Mouse (Mus musculus) midbrain, embryonic 13.5 days (tissue): Measurements from ENCODE around the gene Kdm1b. TPM values are rescaled to one million over a fixed set of nuclear protein-coding genes. Genes with fewer than 3 reads are reported as not detected.

ENCODE experiments used
- ATAC-seq: fragments of 200-750 bp; cut with Nextera tagmentation; 2 replicates; pipeline ENCODE4 v1.8.0; 2017; ENCODE audit warnings: mild to moderate bottlenecking, moderate TSS enrichment, moderate library complexity
- H3K27ac ChIP-seq: fragments of 300-500 bp; sonication (generic); 2 replicates; pipeline ENCODE4 v1.5.1; 2015; ENCODE audit warnings: inconsistent platforms, mild to moderate bottlenecking, moderate library complexity
- H3K27me3 ChIP-seq: fragments of 300-500 bp; sonication (generic); 2 replicates; pipeline ENCODE4 v1.6.1; 2015; ENCODE audit warnings: mild to moderate bottlenecking, inconsistent platforms
- H3K36me3 ChIP-seq: fragments of 300-500 bp; sonication (generic); 2 replicates; pipeline ENCODE4 v1.6.1; 2015; ENCODE audit warnings: mild to moderate bottlenecking, inconsistent platforms
- H3K4me1 ChIP-seq: fragments of 300-500 bp; sonication (generic); replicated peaks from 2 replicates; pipeline ENCODE4 v1.6.1; 2015; ENCODE audit warnings: inconsistent platforms
- H3K4me2 ChIP-seq: fragments of 300-500 bp; sonication (generic); replicated peaks from 2 replicates; pipeline ENCODE4 v1.6.1; 2015; ENCODE audit warnings: moderate library complexity, mild to moderate bottlenecking, inconsistent platforms
- H3K4me3 ChIP-seq: fragments of 300-500 bp; sonication (generic); replicated peaks from 2 replicates; pipeline ENCODE4 v1.5.1; 2015; ENCODE audit warnings: mild to moderate bottlenecking, inconsistent platforms
- H3K9ac ChIP-seq: fragments of 300-500 bp; sonication (generic); replicated peaks from 2 replicates; pipeline ENCODE4 v1.6.1; 2015; ENCODE audit warnings: mild to moderate bottlenecking, inconsistent platforms
- H3K9me3 ChIP-seq: fragments of 300-500 bp; sonication (generic); 2 replicates; pipeline ENCODE4 v1.6.1; 2016; ENCODE audit warnings: mild to moderate bottlenecking, inconsistent platforms
- WGBS: fragments of 180-500 bp; shearing (Covaris S2); methylation state at CpG from one replicate; pipeline ENCODE4 v1.1.7; 2015; 5-methylcytosine and 5-hydroxymethylcytosine counted together
- polyA plus RNA-seq: library from polyadenylated mRNA; unstranded; fragments of >200 nt; fragmentation: Nextera tagmentation; extraction: Ambion mirVana; gene quantifications from 2 replicates; pipeline ENCODE4 v1.2.1, GENCODE M21; 2015

The Kdm1b gene
- polyA plus RNA-seq, 1 experiment from 2014 or later = 22.3 TPM

GRCm38 (mm10) chr13:47096591-47096990, 53.3 kb downstream of the Kdm1b start:
- ATAC-seq = no peak
- Histone ChIP-seq H3K9ac (no peak overlapping the region), H3K27me3 (no peaks in the 10 kb centered on the region), H3K36me3 (peaks cover 46% of the 10 kb centered on the region), H3K9me3 (no peaks in the 10 kb centered on the region), H3K4me3 (no peak overlapping the region), H3K27ac (no peak overlapping the region), H3K4me2 (no peak overlapping the region), H3K4me1 (no peaks in the 10 kb centered on the region)
- 93% methylated on average over 2 of the region's 2 CpGs for WGBS

GRCm38 (mm10) chr13:47099265-47099664, 56.0 kb downstream of the Kdm1b start:
- no peaks in the 10 kb centered on the region for H3K9me3 ChIP-seq
- H3K9ac ChIP-seq = no peak overlapping the region
- H3K27ac ChIP-seq = no peak overlapping the region
- 89% methylated on average over 7 of the region's 7 CpGs for WGBS
- H3K4me1 ChIP-seq = peaks cover 15% of the 10 kb centered on the region
- no peak overlapping the region for H3K4me2 ChIP-seq
- H3K4me3 ChIP-seq = no peak overlapping the region
- ATAC-seq = no peak
- peaks cover 34% of the 10 kb centered on the region for H3K36me3 ChIP-seq
- no peaks in the 10 kb centered on the region for H3K27me3 ChIP-seq

- ATAC-seq = no peak
- WGBS = 86% methylated on average over 2 of the region's 2 CpGs
- Histone ChIP-seq H3K9me3 (no peaks in the 10 kb centered on the region), H3K27me3 (no peaks in the 10 kb centered on the region), H3K9ac (no peak overlapping the region), H3K4me2 (no peak overlapping the region), H3K4me1 (peaks cover 21% of the 10 kb centered on the region), H3K27ac (no peak overlapping the region), H3K4me3 (no peak overlapping the region), H3K36me3 (peaks cover 26% of the 10 kb centered on the region)
These were observed 57.3 kb downstream of the Kdm1b start for GRCm38 (mm10) chr13:47100587-47100986.

- Histone ChIP-seq H3K4me3 (peak overlapping the region; percentile 98), H3K27ac (no peak overlapping the region), H3K36me3 (peaks cover 9% of the 10 kb centered on the region), H3K4me2 (peak overlapping the region; percentile 84), H3K27me3 (no peaks in the 10 kb centered on the region), H3K9ac (peak overlapping the region; percentile 46; the same call in 1 of the 2 replicates), H3K4me1 (peaks cover 29% of the 10 kb centered on the region), H3K9me3 (no peaks in the 10 kb centered on the region)
- ATAC-seq = no peak
- WGBS = 16% methylated on average over 2 of the region's 2 CpGs
These were observed 60.8 kb downstream of the Kdm1b start for GRCm38 (mm10) chr13:47104146-47104545.

GRCm38 (mm10) chr13:47104856-47105541, 61.7 kb downstream of the Kdm1b start:
- no peak for ATAC-seq
- Histone ChIP-seq H3K9ac (peak overlapping the region; percentile 98), H3K4me2 (peak overlapping the region; percentile 84), H3K27me3 (no peaks in the 10 kb centered on the region), H3K9me3 (no peaks in the 10 kb centered on the region), H3K4me1 (peaks cover 29% of the 10 kb centered on the region), H3K27ac (peak overlapping the region; percentile 99), H3K36me3 (peaks cover 3% of the 10 kb centered on the region; the same call in 1 of the 2 replicates), H3K4me3 (peak overlapping the region; percentile 98)
- WGBS = under 1% methylated on average over 25 of the region's 25 CpGs

GRCm38 (mm10) chr13:47105711-47106579, 62.6 kb downstream of the Kdm1b start, which contains the start of gene Dek:
Gene Dek (minus strand): TSS chr13:47106201.
- peaks cover 29% of the 10 kb centered on the region for H3K4me1 ChIP-seq
- no peaks in the 10 kb centered on the region for H3K36me3 ChIP-seq
- peak within 1 kb of the TSS; percentile 84 for H3K4me2 ChIP-seq
- H3K4me3 ChIP-seq = peak within 1 kb of the TSS; percentile 98
- peak; percentile 93 for ATAC-seq
- peak within 1 kb of the TSS; percentile 98 for H3K9ac ChIP-seq
- no peaks in the 10 kb centered on the region for H3K9me3 ChIP-seq
- H3K27ac ChIP-seq = peak within 1 kb of the TSS; percentile 99
- under 1% methylated on average over 122 of the region's 129 CpGs for WGBS
- H3K27me3 ChIP-seq = no peaks in the 10 kb centered on the region

- H3K4me3 ChIP-seq = peak overlapping the region; percentile 98
- H3K9ac ChIP-seq = peak overlapping the region; percentile 98
- no peaks in the 10 kb centered on the region for H3K27me3 ChIP-seq
- under 1% methylated on average over 20 of the region's 20 CpGs for WGBS
- peak overlapping the region; percentile 99 for H3K27ac ChIP-seq
- H3K9me3 ChIP-seq = no peaks in the 10 kb centered on the region
- H3K36me3 ChIP-seq = no peaks in the 10 kb centered on the region
- peak overlapping the region; percentile 84 for H3K4me2 ChIP-seq
- peak; percentile 41 for ATAC-seq
- H3K4me1 ChIP-seq = peaks cover 29% of the 10 kb centered on the region
These were observed 63.2 kb downstream of the Kdm1b start for GRCm38 (mm10) chr13:47106580-47106888.

GRCm38 (mm10) chr13:47109239-47109638, 65.9 kb downstream of the Kdm1b start:
- no peaks in the 10 kb centered on the region for H3K9me3 ChIP-seq
- 81% methylated on average over 2 of the region's 2 CpGs for WGBS
- H3K27ac ChIP-seq = no peak overlapping the region
- ATAC-seq = no peak
- H3K27me3 ChIP-seq = no peaks in the 10 kb centered on the region
- no peaks in the 10 kb centered on the region for H3K36me3 ChIP-seq
- no peak overlapping the region for H3K9ac ChIP-seq
- no peak overlapping the region for H3K4me3 ChIP-seq
- H3K4me1 ChIP-seq = peaks cover 14% of the 10 kb centered on the region
- H3K4me2 ChIP-seq = no peak overlapping the region

GRCm38 (mm10) chr13:47111185-47111584, 67.9 kb downstream of the Kdm1b start:
- Histone ChIP-seq H3K9ac (no peak overlapping the region), H3K36me3 (no peaks in the 10 kb centered on the region), H3K27me3 (no peaks in the 10 kb centered on the region), H3K4me1 (0 out of 2 replicates have a peak, but pooled peaks cover 7% of the 10 kb centered on the region), H3K9me3 (no peaks in the 10 kb centered on the region), H3K4me2 (no peak overlapping the region), H3K27ac (no peak overlapping the region), H3K4me3 (no peak overlapping the region)
- WGBS = 81% methylated on average over 3 of the region's 3 CpGs
- no peak for ATAC-seq

- Histone ChIP-seq H3K9ac (no peak overlapping the region), H3K27me3 (no peaks in the 10 kb centered on the region), H3K9me3 (no peaks in the 10 kb centered on the region), H3K4me2 (no peak overlapping the region), H3K4me3 (no peak overlapping the region), H3K4me1 (0 out of 2 replicates have a peak, but pooled peaks cover 2% of the 10 kb centered on the region), H3K36me3 (no peaks in the 10 kb centered on the region), H3K27ac (no peak overlapping the region)
- WGBS = 88% methylated on average over 3 of the region's 3 CpGs
- no peak for ATAC-seq
These were observed 68.8 kb downstream of the Kdm1b start for GRCm38 (mm10) chr13:47112056-47112455.

- H3K9me3 ChIP-seq = no peaks in the 10 kb centered on the region
- no peak overlapping the region for H3K4me3 ChIP-seq
- H3K27me3 ChIP-seq = no peaks in the 10 kb centered on the region
- 69% methylated on average over 3 of the region's 3 CpGs for whole genome bisulfite sequencing
- no peak overlapping the region for H3K4me2 ChIP-seq
- no peak for ATAC-seq
- no peak overlapping the region for H3K27ac ChIP-seq
- H3K36me3 ChIP-seq = no peaks in the 10 kb centered on the region
- no peak overlapping the region for H3K9ac ChIP-seq
- H3K4me1 ChIP-seq = no peaks in the 10 kb centered on the region
These were observed 69.6 kb downstream of the Kdm1b start for GRCm38 (mm10) chr13:47112924-47113323.

- H3K4me2 ChIP-seq = no peak overlapping the region
- no peak for ATAC-seq
- H3K9me3 ChIP-seq = no peaks in the 10 kb centered on the region
- WGBS = 87% methylated on average over 3 of the region's 3 CpGs
- no peak overlapping the region for H3K4me3 ChIP-seq
- no peak overlapping the region for H3K27ac ChIP-seq
- no peaks in the 10 kb centered on the region for H3K36me3 ChIP-seq
- no peak overlapping the region for H3K9ac ChIP-seq
- H3K4me1 ChIP-seq = no peaks in the 10 kb centered on the region
- peaks cover 7% of the 10 kb centered on the region; the same call in 1 of the 2 replicates for H3K27me3 ChIP-seq
These were observed 72.7 kb downstream of the Kdm1b start for GRCm38 (mm10) chr13:47116000-47116399.
